Mouse (Mus musculus): ENCODE measurements at regions not wholly inside any gene's neighbourhood (a gene's known extent, or its start where the extent isn't known, plus 50 kb on each side); places are given as distances from the start of the nearest gene placed in this dataset.

GRCm38 (mm10) chr2:72557161-72557560 lies 81.2 kb downstream of the Cdca7 start:
- H3K9me3 ChIP-seq (ENCODE audit: control insufficient read depth, low read length) = 0 out of 2 replicates have a peak, but pooled peaks cover 3% of the 10 kb centered on the region
- H3K4me3 ChIP-seq (replicated peaks; ENCODE audit: low read length) = no peak overlapping the region
- H3K9ac ChIP-seq = no peak overlapping the region
- WGBS = 46% methylated on average over 3 of the region's 3 CpGs
- no peak overlapping the region for H3K4me2 ChIP-seq (replicated peaks)
- DNase-seq (ENCODE audit: low spot score) = no peak
- no peak overlapping the region for H3K27ac ChIP-seq
- peaks cover 14% of the 10 kb centered on the region; the same call in 1 of the 2 replicates for H3K4me1 ChIP-seq (replicated peaks; ENCODE audit: control insufficient read depth, insufficient read depth, low read length)
- H3K27me3 ChIP-seq (ENCODE audit: control insufficient read depth, insufficient read depth, low read length) = no peaks in the 10 kb centered on the region
- ATAC-seq (ENCODE audit: low FRiP score) = no peak
- H3K36me3 ChIP-seq (replicated peaks; ENCODE audit: control insufficient read depth, insufficient read depth) = no peaks in the 10 kb centered on the region

GRCm38 (mm10) chr2:72557565-72558260 lies 81.8 kb downstream of the Cdca7 start:
- H3K9ac ChIP-seq = no peak overlapping the region
- H3K27ac ChIP-seq = no peak overlapping the region
- H3K4me1 ChIP-seq (replicated peaks; ENCODE audit: control insufficient read depth, insufficient read depth, low read length) = peaks cover 14% of the 10 kb centered on the region; the same call in 1 of the 2 replicates
- ATAC-seq (ENCODE audit: low FRiP score) (no peak), DNase-seq (ENCODE audit: low spot score) (no peak)
- 75% methylated on average over 9 of the region's 9 CpGs for WGBS
- no peak overlapping the region for H3K4me3 ChIP-seq (replicated peaks; ENCODE audit: low read length)
- H3K9me3 ChIP-seq (ENCODE audit: control insufficient read depth, low read length) = 0 out of 2 replicates have a peak, but pooled peaks cover 2% of the 10 kb centered on the region
- H3K4me2 ChIP-seq (replicated peaks) = no peak overlapping the region
- H3K36me3 ChIP-seq (replicated peaks; ENCODE audit: control insufficient read depth, insufficient read depth) = no peaks in the 10 kb centered on the region
- H3K27me3 ChIP-seq (ENCODE audit: control insufficient read depth, insufficient read depth, low read length) = no peaks in the 10 kb centered on the region

- Histone ChIP-seq H3K9me3 (ENCODE audit: control insufficient read depth, low read length) (no peaks in the 10 kb centered on the region), H3K4me1 (replicated peaks; ENCODE audit: control insufficient read depth, insufficient read depth, low read length) (peaks cover 14% of the 10 kb centered on the region; the same call in 1 of the 2 replicates), H3K27me3 (ENCODE audit: control insufficient read depth, insufficient read depth, low read length) (no peaks in the 10 kb centered on the region), H3K4me3 (replicated peaks; ENCODE audit: low read length) (no peak overlapping the region), H3K27ac (no peak overlapping the region), H3K9ac (no peak overlapping the region), H3K4me2 (replicated peaks) (no peak overlapping the region), H3K36me3 (replicated peaks; ENCODE audit: control insufficient read depth, insufficient read depth) (no peaks in the 10 kb centered on the region)
- peak; percentile 40 for DNase-seq (ENCODE audit: low spot score)
- WGBS = 35% methylated on average over 5 of the region's 5 CpGs
- no peak for ATAC-seq (ENCODE audit: low FRiP score)
These were observed 85.4 kb downstream of the Cdca7 start for GRCm38 (mm10) chr2:72561383-72561782.

DNA sequence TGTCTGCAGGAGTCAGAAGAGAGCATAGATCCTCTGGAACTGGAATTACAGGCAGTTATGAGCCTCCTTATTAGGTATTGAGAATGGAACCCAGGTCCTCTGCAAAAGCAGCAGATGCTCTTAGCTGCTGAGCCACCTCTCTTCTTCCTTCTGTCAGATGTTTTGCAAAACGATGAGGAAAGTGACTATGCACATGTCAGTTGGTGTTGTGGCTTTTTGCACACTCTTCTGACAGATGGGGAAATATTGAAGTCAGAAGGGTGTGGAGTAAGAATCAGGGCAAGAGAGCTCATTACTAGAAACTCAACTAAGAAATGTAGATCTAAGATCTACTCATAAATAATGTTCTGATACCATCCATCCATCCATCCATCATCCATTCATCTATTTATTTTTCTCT lies 102.4 kb downstream of the Cdca7 start:
- ATAC-seq (ENCODE audit: low FRiP score) = no peak
- H3K27ac ChIP-seq = no peak overlapping the region
- H3K4me2 ChIP-seq (replicated peaks) = no peak overlapping the region
- DNase-seq (ENCODE audit: low spot score) = no peak
- H3K4me3 ChIP-seq (replicated peaks; ENCODE audit: low read length) = no peak overlapping the region
- H3K27me3 ChIP-seq (ENCODE audit: control insufficient read depth, insufficient read depth, low read length) = 0 out of 2 replicates have a peak, but pooled peaks cover 5% of the 10 kb centered on the region
- H3K36me3 ChIP-seq (replicated peaks; ENCODE audit: control insufficient read depth, insufficient read depth) = no peaks in the 10 kb centered on the region
- H3K4me1 ChIP-seq (replicated peaks; ENCODE audit: control insufficient read depth, insufficient read depth, low read length) = no peaks in the 10 kb centered on the region
- no peak overlapping the region for H3K9ac ChIP-seq
- no peaks in the 10 kb centered on the region for H3K9me3 ChIP-seq (ENCODE audit: control insufficient read depth, low read length)
- 88% methylated on average over 1 of the region's 1 CpGs for WGBS

DNA sequence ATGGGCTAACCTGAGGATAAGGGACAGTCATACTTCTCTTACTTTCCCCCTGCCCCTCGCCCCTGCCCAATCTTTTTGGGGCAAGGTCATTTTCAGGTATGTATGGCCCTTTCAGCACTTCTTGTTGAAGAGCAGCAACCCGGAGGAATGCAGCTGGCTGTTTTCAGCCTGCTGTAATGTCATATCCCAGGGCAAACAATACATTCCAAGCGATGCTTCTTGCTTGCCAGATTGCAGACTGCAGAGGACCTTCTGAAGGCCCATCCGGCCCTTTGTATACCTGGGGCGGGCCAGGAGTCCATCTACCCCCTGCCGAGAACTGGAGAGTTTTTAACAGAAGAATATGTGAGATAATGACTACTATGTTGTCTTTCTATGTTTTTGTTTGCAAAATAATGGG lies 105.2 kb downstream of the Cdca7 start:
- no peak overlapping the region for H3K9ac ChIP-seq
- DNase-seq (ENCODE audit: low spot score) (no peak), ATAC-seq (ENCODE audit: low FRiP score) (no peak)
- H3K4me1 ChIP-seq (replicated peaks; ENCODE audit: control insufficient read depth, insufficient read depth, low read length) = no peaks in the 10 kb centered on the region
- no peak overlapping the region for H3K27ac ChIP-seq
- H3K27me3 ChIP-seq (ENCODE audit: control insufficient read depth, insufficient read depth, low read length) = 0 out of 2 replicates have a peak, but pooled peaks cover 5% of the 10 kb centered on the region
- peaks cover 5% of the 10 kb centered on the region; the same call in 1 of the 2 replicates for H3K9me3 ChIP-seq (ENCODE audit: control insufficient read depth, low read length)
- H3K4me3 ChIP-seq (replicated peaks; ENCODE audit: low read length) = no peak overlapping the region
- no peaks in the 10 kb centered on the region for H3K36me3 ChIP-seq (replicated peaks; ENCODE audit: control insufficient read depth, insufficient read depth)
- no peak overlapping the region for H3K4me2 ChIP-seq (replicated peaks)
- 85% methylated on average over 6 of the region's 6 CpGs for WGBS

- DNase-seq (ENCODE audit: low spot score) (no peak), ATAC-seq (ENCODE audit: low FRiP score) (no peak)
- Histone ChIP-seq H3K36me3 (replicated peaks; ENCODE audit: control insufficient read depth, insufficient read depth) (no peaks in the 10 kb centered on the region), H3K4me2 (replicated peaks) (no peak overlapping the region), H3K4me1 (replicated peaks; ENCODE audit: control insufficient read depth, insufficient read depth, low read length) (no peaks in the 10 kb centered on the region; the same call in 1 of the 2 replicates), H3K9ac (no peak overlapping the region), H3K27me3 (ENCODE audit: control insufficient read depth, insufficient read depth, low read length) (peaks cover 8% of the 10 kb centered on the region; the same call in 1 of the 2 replicates), H3K9me3 (ENCODE audit: control insufficient read depth, low read length) (peaks cover 5% of the 10 kb centered on the region; the same call in 1 of the 2 replicates), H3K4me3 (replicated peaks; ENCODE audit: low read length) (no peak overlapping the region), H3K27ac (no peak overlapping the region)
- 85% methylated on average over 7 of the region's 7 CpGs for WGBS
These were observed 112.9 kb downstream of the Cdca7 start for GRCm38 (mm10) chr2:72588814-72589213.

- ATAC-seq (ENCODE audit: low FRiP score) = peak; percentile 21; the same call in 1 of the 2 replicates
- Histone ChIP-seq H3K9ac (no peak overlapping the region), H3K4me1 (replicated peaks; ENCODE audit: control insufficient read depth, insufficient read depth, low read length) (no peaks in the 10 kb centered on the region; the same call in 1 of the 2 replicates), H3K4me2 (replicated peaks) (no peak overlapping the region), H3K27me3 (ENCODE audit: control insufficient read depth, insufficient read depth, low read length) (peaks cover 7% of the 10 kb centered on the region; the same call in 1 of the 2 replicates), H3K36me3 (replicated peaks; ENCODE audit: control insufficient read depth, insufficient read depth) (no peaks in the 10 kb centered on the region), H3K9me3 (ENCODE audit: control insufficient read depth, low read length) (no peaks in the 10 kb centered on the region), H3K27ac (no peak overlapping the region), H3K4me3 (replicated peaks; ENCODE audit: low read length) (no peak overlapping the region)
- no peak for DNase-seq (ENCODE audit: low spot score)
- WGBS = 16% methylated on average over 3 of the region's 3 CpGs
These were observed 116.1 kb downstream of the Cdca7 start for GRCm38 (mm10) chr2:72592011-72592410.

GRCm38 (mm10) chr2:72596994-72597925 lies 121.3 kb downstream of the Cdca7 start:
- no peaks in the 10 kb centered on the region for H3K9me3 ChIP-seq (ENCODE audit: control insufficient read depth, low read length)
- 0 out of 2 replicates have a peak, but pooled peaks cover 3% of the 10 kb centered on the region for H3K27me3 ChIP-seq (ENCODE audit: control insufficient read depth, insufficient read depth, low read length)
- peaks cover 12% of the 10 kb centered on the region for H3K4me1 ChIP-seq (replicated peaks; ENCODE audit: control insufficient read depth, insufficient read depth, low read length)
- DNase-seq (ENCODE audit: low spot score) = no peak
- H3K36me3 ChIP-seq (replicated peaks; ENCODE audit: control insufficient read depth, insufficient read depth) = no peaks in the 10 kb centered on the region
- H3K4me3 ChIP-seq (replicated peaks; ENCODE audit: low read length) = no peak overlapping the region
- H3K27ac ChIP-seq = no peak overlapping the region
- no peak for ATAC-seq (ENCODE audit: low FRiP score)
- H3K4me2 ChIP-seq (replicated peaks) = 0 out of 2 replicates have a peak overlapping the region, but pooled peaks have one; percentile 8
- WGBS = 51% methylated on average over 14 of the region's 14 CpGs
- H3K9ac ChIP-seq = no peak overlapping the region

DNA sequence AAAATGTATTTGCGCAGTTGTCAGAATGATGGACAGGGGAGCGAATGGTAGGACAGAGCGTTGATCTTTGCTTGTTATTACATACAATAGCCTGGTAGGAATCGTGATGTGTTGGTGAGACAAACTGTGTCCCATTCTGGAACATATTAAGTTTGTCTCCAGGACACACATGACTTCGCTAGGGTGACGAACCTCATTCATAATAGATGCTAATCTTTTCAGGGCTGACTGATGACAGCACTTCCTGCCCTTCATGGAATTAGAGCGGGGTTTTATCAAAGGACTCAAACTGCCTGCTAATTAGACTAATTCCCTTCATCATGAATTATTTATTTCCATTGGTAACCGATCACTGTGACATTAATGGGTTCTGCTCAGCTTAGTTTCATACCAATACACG lies 122.0 kb downstream of the Cdca7 start:
- Histone ChIP-seq H3K9ac (no peak overlapping the region), H3K4me1 (replicated peaks; ENCODE audit: control insufficient read depth, insufficient read depth, low read length) (peaks cover 12% of the 10 kb centered on the region), H3K4me3 (replicated peaks; ENCODE audit: low read length) (no peak overlapping the region), H3K36me3 (replicated peaks; ENCODE audit: control insufficient read depth, insufficient read depth) (no peaks in the 10 kb centered on the region), H3K4me2 (replicated peaks) (0 out of 2 replicates have a peak overlapping the region, but pooled peaks have one; percentile 8), H3K27me3 (ENCODE audit: control insufficient read depth, insufficient read depth, low read length) (0 out of 2 replicates have a peak, but pooled peaks cover 3% of the 10 kb centered on the region), H3K9me3 (ENCODE audit: control insufficient read depth, low read length) (no peaks in the 10 kb centered on the region), H3K27ac (no peak overlapping the region)
- 24% methylated on average over 9 of the region's 9 CpGs for WGBS
- ATAC-seq (ENCODE audit: low FRiP score) (no peak; the same call in 1 of the 2 replicates), DNase-seq (ENCODE audit: low spot score) (peak; percentile 46)
